Mouse (Mus musculus) thymus, adult 2 months (tissue): ENCODE data around the gene Sec1.

ENCODE experiments used
- CTCF ChIP-seq: fragments of 200-500 bp; IDR thresholded peaks from 2 replicates; pipeline ENCODE4 v1.5.1; 2012; ENCODE audit warnings: mild to moderate bottlenecking, control low read depth, low read length, moderate library complexity, borderline replicate concordance; ENCODE audit not compliant: control insufficient read depth, poor library complexity, insufficient read depth; ENCODE audit errors: extremely low read depth
- POLR2A ChIP-seq: fragments of 200-500 bp; IDR thresholded peaks from 2 replicates; pipeline ENCODE4 v1.6.1; 2012; ENCODE audit warnings: mild to moderate bottlenecking, low read length, control low read depth, moderate library complexity; ENCODE audit not compliant: control insufficient read depth, poor library complexity, insufficient read depth; ENCODE audit errors: extremely low read depth

DNA sequence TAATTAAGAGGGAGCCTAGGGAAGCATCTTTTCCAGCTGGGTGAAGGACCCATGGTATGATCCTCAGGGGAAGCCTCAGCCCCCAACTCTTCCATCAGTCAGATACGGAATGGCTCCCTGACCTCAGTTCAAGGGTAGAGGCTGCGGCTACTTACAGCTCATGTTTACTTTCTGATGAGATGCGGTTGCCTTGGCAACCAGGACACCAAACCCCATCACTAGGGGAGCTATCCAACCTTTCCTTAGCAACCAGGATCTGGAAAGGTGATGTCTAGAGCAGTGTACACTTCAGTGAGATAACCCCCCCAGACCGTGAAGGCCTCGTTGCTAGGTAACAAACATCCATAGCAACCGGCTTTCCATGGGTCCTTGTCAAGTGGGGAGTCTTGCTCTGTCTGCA is 14.8 kb upstream of the Sec1 start:
- TF ChIP-seq CTCF = no peak
- no peak for TF ChIP-seq POLR2A
